Mouse (Mus musculus): ENCODE measurements around the gene Itpr1.
A peak's percentile ranks its signal among the peaks of the same experiment; 100 is the strongest.

The Itpr1 gene

DNA sequence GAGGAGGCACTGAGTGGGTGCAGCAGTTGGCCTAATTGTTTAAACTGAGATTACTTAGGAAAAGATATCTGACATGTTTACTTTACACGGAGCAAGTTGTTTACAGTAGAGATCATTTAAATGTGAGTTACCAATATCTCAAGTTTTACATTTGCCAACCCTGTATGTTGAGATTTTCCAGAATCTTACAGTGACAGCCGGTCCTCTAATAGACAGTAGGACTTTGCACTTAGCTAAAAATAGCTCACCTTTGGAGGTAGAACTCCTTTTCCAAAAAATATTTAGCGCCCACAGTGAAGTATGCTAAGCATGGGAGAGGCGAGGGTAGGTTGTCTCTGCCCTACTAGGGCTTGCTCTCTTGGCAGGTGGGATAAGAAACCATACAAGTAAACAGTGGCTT is 69.2 kb downstream of the Itpr1 start:
- DNase-seq: no peak

DNA sequence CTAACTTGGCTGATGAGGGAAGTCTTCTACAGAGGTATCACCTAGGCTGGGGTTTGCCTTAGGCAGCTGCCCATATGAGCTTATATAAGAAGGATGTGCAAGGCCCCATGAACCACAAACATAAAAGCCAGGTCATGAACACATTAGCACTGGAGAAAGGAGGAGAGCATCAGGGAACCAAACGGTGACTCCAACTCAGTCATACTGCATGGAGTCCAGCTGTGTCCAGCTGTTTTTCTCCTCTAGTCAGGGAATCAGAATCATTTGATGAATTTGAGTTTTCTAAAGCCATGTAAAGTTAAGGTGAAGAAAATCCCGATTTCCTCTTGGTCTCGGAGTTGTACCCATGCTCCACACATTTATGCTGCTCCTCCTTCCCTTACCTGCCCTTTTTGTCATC is 69.7 kb downstream of the Itpr1 start:
- DNase-seq: no peak

DNA sequence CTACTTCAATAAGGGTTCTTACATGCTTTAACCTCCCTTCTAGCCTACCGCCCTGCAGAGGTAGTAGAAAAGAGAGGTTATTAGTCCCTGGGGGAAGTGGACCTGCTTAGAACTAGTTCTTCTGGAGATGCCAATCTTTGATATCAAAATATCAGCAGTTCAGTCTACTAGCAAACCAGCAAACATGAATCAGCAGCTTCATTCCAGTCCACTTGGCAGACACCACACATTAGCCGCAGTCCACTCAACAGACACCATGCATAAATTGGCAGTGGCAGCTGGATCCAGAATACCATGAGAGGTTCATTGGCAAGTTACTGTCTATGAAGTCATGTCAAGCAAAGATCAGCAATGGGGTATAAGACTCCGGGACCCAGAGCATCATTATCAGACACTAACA is 71.8 kb downstream of the Itpr1 start:
- DNase-seq: no peak

DNA sequence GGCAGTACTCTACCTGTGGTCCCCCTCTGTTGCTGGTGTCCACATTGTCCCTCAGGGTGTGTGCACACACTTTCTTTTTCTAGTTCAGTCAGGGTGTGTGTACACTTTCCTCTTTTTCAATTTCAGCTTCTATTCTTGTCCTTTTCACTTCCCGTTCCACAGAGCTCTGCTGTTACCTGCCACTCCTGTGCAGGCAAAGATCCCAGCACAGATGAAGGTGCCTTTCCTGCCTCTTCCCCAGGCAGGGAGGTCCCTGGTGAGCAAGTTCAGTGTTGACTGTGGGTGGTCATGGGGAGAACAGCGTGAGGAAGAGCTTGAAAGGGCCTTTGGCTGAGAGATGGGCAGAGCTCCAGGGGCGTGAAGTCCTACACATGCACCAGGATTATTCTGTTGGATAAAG is 76.1 kb downstream of the Itpr1 start:
- DNase-seq: no peak

DNA sequence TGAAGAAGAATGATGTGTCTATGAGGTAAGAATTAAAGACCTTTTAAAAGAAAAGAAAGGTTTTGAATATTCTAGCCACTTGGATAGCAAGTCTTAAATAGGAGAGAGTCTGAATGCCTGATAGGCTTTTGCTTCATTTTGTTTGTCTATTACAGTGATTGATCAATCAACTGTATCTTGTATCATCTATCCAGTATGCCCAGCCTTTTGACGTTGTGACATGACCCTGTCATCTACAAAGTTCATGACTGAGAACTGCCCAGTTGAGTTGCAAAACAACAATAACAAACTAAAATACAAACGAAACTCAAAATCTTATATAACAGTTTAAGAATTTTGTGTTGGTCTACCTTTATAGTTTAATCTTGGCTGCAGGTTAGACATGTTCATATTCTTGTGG is 78.1 kb downstream of the Itpr1 start:
- DNase-seq: no peak

DNA sequence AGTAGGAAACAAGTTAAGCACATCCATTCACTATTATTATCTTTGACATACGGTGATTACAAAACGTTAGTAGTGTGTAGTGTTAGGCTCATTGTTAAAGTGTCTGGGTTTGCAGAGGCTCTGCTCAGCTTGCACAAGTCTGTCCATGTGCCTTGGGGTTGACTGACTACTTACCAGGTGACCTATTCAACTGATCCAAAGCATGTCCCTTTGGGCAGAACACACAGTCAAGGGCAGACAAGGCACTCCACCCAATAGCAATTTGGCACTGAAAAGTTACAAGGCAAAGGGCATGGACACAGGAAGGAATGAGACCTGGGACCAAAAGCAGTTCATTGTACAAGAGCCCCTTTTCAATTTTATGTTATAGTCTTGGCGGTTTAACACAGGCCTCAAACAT is 78.7 kb downstream of the Itpr1 start:
- DNase-seq: no peak

DNA sequence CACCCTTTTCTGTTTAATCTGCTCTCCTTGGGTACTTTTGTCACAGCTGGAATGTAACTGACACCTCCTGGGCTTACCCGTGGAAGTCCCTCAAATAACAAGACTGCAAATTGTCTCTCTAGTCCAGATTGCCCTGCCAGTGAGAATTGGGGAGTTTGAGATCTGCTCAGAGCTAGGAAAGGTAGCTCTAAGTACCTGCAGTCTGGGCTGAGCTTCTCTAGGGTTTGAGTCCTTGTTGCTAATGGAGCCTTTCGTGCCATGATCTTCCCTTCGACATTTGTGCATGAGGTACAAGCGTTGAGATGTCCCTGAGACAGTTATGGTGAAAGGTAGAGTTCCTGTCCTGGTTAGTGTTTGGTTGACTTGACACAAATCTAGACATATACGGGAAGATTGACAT is 89.0 kb downstream of the Itpr1 start:
- DNase-seq: no peak

DNA sequence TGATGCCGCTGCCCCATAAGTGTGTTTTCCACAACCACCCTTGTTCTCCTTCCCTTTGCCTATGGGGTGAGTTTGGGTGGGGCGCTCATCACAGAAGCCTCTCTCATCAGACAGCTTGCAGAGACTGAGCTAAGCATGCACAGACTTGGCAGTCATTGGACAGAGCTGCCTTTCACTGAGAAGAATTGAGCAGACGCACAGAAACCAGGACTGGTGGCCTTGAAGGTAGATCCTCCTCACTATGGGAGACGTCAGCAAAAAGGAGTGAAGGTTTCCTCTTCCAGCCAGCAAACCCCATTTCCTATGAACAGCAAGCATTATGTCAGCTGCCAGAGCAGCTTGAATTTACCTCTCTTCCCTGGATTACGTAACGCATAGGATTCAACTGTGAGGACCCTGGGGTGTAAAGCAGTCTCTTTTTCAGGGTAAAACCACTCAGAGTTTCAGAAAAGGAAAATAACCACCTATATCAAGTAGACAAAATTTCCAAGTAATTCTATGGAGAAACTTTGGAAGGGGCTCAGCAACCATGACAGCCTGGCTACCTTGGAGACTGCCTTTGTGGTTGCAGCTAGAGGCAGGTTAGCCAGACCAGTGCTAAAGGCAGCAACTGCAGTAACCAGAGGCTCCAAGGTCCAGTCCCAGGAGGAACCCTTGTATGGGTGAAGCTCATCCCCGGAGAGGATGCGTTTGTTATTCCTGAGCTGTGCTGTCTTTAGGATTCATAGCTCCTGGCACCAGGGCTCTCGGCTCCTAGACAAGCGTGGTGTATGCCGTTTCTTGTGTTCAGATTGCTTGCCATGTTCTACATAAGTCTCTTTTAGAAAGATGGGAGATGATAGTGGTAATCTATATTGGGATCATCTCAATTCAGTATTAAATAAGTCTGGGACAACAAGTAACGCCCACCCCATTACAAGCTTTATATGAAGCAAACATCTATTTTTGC is 91.0 kb downstream of the Itpr1 start:
- no peak for DNase-seq

DNA sequence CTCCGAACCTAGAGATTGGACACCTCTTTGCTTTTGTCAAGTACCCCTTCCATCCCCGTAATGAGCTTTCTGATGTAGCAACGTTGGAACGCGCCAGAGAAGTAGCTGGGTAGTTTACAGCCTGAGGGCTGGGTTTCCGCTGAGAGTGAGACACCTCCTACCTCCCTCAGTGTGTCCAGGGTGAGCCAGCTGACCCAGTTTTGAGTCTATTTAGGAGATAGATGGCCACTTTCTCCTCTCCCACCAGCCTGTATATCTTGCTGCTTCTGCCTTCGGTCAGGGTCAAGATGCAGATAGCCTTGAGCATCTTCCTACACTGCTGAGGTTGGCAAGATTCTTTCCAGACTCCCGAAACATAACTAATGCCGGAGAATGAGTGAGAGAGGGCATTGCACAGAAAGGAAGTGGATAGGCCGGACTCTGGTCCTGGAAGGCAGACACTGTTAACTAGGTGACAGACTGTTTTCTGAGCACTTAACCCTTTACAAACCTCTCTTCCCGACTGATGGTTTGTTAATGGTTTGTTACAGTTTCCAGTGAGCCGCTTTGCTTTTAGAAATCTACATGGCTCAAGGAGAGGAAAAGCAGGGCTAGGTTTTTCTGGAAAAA is 92.4 kb downstream of the Itpr1 start:
- DNase-seq: peak; percentile 26

DNA sequence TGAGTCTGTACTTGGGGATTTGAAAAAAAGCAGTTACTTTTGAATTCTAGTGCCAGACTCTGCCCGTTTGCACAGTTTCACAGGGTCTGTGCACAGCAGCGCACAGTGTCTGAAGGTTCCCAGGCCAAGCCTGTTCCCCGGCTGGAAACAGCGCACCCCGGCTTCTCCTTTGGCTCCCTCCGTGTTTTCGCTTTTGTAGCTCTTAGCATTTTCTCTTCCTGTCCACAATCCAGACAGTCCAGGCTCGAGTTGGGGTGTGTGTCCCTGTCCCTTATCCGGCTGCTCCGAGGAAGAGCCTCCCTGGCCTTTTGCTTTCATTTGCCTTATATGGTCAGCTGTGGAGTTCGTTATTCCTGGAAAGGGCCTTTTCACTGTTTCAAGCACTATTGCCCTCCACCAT is 93.3 kb downstream of the Itpr1 start:
- peak; percentile 75 for DNase-seq

DNA sequence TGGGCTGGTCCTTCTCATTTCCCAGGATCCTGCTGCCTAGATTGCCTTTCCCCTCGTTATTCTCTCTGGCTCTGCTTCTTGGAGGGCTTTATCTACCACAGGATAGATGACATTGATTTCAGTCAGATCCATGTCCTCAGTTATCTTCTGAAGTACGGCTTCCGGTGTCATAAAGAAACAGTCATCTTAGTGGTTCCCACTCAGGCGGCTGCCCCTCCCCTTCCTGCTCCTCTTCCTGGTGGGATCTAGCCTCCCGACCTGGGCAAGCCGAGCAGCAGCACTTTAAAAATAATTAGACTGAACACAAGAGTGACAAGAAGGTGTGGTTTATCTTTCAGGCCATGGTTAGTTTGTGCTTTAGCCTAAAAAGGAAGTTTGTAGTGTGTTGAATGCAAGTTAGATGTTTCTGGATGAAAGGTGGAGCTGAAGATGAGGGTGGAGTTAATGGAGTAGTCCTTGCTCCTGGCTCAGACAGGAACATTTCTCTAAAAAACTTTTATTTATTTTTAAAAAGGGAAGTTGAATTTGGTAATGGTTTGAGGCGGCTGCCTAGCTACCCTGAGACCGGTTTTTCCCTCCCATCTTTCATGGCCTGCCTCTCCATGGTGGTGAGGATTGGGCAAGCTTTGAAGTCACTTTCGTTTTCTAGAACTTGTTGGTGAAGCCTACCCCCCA is 94.2 kb downstream of the Itpr1 start:
- DNase-seq: peak; percentile 29

DNA sequence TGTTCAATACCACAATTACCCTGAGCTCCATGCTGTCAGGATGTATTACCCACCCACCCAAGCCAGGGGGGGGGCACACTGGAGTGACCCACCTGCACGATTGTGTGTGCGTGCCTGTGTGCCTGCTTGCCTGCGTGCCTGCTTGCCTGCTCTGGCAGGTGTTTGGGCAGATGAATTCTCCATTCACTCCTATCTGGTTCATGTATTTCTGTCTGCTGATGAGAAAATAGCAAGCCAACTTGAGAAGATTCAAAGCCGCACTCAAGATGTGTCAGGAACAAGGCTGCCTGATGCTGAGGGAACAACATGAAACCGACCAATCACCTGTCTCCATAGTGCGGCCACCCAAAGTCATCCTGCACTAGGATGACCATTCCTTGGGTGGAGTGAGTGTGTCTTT is 94.9 kb downstream of the Itpr1 start:
- no peak for DNase-seq

DNA sequence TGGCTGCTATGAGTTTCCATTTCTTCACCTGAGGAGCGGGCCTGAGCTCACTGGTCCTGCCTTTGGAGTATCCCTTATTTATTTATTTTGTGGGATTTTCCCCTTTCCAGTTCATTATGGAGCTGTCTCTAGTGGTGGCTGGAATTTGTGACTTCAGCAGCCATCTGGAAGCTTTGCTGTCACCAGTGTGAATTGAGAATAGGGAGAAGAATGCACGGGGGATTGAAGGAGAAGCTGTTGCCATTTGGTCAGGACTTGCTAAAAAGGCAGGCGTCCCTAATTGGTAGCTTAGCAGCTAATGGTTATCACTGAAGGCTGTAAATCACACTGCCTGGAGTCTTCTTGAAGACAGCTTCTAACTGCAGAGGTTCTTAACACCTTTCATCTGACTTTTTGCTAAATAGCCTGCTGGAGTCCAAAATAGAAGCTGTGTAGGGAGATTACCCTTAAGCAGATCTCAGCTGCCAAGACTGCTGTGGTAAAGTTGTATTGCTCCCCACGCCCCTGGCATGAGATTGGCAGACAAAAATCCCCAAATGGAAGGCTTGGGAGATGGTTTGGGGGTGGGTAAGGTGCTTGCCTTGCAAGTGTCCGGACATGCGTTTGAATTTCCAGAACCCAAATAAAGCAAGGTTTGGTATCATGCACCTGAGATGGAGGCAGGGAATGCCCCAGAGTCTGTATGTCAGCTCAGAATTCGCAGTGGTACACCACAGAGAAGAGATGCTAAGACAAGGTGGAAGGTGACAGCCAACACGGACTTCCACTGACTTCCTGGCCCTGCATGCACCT is 96.7 kb downstream of the Itpr1 start:
- no peak for DNase-seq

DNA sequence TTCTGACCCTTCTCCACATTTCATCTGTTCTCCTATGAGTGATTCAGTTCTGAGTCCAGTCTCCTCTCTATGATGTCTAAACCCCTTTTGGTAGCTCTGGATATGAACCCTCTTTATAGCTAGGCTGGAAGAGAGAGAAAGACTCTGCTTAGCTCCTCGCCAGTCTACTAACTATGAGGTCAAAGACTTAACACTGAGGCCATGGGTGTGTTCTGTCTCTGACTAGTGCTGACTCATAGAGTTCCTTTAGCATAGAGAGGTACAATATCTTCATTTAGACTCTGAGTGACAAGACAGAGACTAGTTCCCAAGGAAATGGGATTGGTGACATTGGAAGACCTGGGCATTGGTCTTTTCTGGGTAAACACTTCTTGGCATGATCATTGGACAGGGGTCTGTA is 100.2 kb downstream of the Itpr1 start:
- DNase-seq: no peak

DNA sequence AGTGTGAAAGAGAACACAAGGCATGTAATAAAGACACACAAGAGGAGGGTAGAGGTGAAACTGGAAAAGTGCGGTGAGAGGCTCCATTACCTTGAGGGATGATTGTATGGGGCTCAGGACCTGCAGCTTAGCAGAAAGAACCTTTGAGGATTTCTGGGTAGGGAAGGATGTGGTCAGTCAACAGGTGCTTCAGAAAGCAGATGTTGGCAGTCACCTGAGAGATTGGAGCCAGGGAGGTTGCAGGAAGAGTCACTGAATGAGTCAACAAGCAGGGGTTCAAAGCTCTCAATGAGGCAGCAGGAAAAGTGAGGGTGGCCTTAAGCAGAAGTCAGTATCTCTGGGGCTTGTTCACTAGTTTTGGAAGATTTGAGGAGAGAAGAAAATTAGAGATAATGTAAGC is 101.1 kb downstream of the Itpr1 start:
- DNase-seq: no peak

DNA sequence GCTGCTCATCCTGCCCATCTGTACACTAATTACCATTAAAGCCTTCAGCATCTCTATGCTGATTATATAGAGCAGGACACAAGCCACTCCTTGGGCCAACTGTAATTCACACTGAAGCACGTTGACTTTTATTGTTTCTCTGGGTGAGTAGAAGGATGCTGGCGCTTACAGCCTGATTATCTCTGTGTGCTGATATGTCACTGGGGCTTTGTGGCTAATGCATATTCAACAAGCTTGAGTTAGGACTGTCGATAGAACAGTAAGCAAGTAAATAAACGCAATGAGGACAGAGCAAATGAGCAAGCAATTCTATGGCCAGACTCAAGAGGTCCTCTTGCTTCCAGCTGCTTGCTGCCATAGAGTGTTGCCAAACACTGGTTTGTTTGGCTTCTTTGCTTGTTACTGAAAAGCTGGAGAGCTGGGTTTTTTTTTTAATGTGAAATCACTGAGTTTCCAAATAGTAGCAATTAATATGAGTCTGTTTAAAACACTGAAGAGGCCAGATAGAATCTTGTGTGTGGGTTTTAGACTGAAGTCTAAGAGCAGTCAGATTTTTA is 103.5 kb downstream of the Itpr1 start:
- DNase-seq: no peak

DNA sequence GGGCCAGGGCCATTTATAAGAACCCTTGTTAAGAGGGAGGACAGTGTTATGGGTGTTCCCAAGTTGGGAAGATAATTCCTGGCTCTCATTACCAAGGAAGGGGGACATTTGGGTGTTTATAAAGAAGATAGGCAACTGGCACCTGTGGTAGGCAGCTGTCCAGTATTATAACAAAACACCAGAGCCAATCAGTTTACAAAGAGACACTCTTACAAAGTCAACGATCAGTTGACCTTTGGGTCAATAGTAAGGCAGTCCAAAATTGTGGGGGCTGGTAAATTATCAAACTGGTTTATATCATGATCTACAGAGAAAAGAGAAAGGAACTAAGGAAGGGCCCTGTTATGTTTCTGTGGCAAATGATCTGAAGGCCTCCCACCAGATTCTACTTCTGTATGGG is 104.1 kb downstream of the Itpr1 start:
- no peak for DNase-seq

DNA sequence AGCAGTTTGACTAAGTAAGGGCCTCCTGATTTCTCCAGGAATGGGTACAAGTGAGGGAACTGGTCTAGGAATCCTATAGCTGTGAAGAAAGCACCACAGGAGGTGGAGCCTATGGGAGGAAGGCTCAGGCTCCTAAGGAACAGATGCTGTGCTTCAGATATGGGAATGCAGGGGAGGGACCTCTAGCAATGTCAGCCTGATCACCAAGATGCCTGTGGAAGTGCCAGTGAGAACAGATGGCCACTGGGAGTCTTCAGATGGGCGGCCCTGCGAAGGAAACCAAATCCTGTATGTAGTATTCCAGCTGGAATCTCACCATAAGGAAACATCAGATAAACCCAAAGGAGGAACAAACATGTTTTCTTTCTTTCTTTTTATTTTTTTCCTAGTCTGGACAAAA is 108.8 kb downstream of the Itpr1 start:
- DNase-seq: no peak

DNA sequence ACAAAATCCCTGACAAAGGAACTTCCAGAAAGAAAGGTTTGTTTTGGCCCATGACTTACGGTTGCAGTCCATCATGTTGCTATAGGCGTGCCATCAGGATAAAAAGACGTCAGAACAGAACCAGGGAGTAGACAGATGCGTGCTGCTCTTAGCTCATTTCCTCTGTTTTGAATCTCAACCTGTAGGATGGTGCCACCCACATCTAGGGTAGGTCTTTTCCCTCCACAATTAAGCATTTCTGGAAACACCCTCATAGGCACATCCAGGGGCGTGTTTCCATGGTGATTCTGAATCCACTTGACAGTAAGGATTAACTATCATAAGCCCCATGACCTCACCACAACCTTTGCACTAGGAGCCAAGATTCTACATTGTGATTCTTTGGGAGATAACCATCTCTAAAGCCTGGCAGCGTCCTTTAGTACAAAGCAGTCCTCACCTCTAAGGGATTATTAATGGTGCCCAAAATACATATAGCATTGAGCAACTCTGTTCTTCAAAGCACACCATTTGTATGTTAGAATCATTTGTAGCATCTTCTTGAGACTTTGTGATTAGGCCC is 111.6 kb downstream of the Itpr1 start:
- no peak for DNase-seq

DNA sequence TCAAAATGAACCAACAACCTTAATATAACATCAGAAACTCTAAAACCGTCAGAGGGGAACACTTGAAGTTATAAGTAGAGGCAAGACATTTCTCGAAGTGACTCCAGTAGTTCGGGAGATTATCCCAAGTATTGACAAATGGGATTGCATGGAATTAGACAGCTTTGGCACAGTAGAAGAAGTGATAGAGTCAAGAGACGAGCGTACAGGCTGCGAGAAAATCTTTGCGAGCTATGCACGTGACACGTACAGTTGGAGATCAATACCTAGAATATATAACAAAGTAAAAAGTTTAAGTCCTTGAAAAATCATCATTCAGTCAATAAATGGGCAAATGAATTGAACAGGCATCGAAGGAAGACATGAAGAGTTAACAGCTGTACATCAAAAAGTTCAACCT is 112.5 kb downstream of the Itpr1 start:
- DNase-seq: no peak

DNA sequence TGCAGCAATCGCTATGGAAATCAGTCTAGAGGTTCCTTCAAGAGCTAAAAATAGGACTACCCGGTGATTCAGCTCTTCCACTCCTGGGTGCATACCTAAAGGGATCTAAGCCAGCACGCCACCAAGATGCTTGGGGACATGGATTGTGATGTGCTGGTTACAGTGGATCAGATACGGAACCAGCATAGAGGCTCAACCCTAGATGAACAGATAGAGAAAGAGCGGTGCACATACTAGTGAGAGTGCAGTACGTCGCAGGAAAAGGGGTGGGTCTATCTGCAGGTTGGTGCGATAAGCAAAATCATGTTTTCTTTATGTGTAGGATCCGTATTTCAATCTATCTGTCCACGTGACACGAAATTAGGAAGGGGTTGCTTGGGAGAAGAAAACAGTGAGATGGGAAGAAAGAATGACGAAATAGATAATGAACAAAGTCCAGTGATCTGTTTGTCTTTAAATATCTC is 113.1 kb downstream of the Itpr1 start:
- no peak for DNase-seq

DNA sequence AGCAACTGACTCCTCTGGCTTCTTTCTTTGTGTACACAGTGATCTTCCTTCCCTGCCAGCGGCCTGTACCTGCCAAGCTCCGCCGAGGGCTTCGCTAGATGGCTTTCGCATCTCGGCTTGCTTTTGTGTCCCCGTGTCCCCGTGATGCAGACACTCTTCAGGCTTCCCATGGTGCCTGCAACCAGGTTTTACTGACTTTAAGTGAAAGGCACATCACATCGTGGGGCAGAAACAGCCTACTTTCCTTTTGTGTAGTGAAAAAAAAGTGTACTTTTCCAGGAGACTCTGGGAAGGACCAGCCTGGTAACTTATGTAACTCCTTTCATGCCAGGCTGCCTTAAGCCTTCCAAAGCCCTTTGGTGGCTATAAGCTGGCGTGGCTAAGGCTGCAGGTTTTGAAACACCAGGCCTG is 113.9 kb downstream of the Itpr1 start:
- no peak for DNase-seq
